Mouse (Mus musculus): ENCODE measurements around the gene Cyp4v3. TPM values are rescaled to one million over a fixed set of nuclear protein-coding genes. Genes with fewer than 3 reads are reported as not detected.

Gene Cyp4v3
- polyA plus RNA-seq, 1 experiment from 2014 or later = 8.0 TPM

GRCm38 (mm10) chr8:45274317-45274716 is 58.7 kb downstream of the Cyp4v3 start:
- no peaks in the 10 kb centered on the region for H3K9me3 ChIP-seq (ENCODE audit: low read length)
- H3K4me3 ChIP-seq (ENCODE audit: low read depth, low read length) = no peak overlapping the region
- H3K4me2 ChIP-seq (ENCODE audit: low read depth, low read length) = no peak overlapping the region
- WGBS (ENCODE audit: insufficient replicate concordance) = 74% methylated on average over 4 of the region's 4 CpGs
- ATAC-seq (no peak), DNase-seq (no peak)
- no peak overlapping the region for H3K27ac ChIP-seq (ENCODE audit: low read depth)
- TF ChIP-seq EP300 (IDR thresholded peaks at IDR 0.05; ENCODE audit: low read depth) = no peak
- TF ChIP-seq CTCF (IDR thresholded peaks at IDR 0.05; ENCODE audit: low read depth) = no peak
- H3K36me3 ChIP-seq (replicated peaks; ENCODE audit: insufficient read depth, low read length) = peaks cover 12% of the 10 kb centered on the region; the same call in 1 of the 2 replicates
- H3K9ac ChIP-seq (replicated peaks) = no peak overlapping the region
- no peaks in the 10 kb centered on the region for H3K4me1 ChIP-seq (ENCODE audit: insufficient read depth)
- H3K27me3 ChIP-seq (ENCODE audit: insufficient read depth, low read length) = no peaks in the 10 kb centered on the region

- no peak overlapping the region for H3K4me3 ChIP-seq (ENCODE audit: low read depth, low read length)
Measured at GRCm38 (mm10) chr8:45269056-45269455, 64.0 kb downstream of the Cyp4v3 start.

GRCm38 (mm10) chr8:45268485-45268884 is 64.5 kb downstream of the Cyp4v3 start:
- DNase-seq (no peak), ATAC-seq (no peak)
- no peak overlapping the region for H3K4me2 ChIP-seq (ENCODE audit: low read depth, low read length)
- no peaks in the 10 kb centered on the region for H3K27me3 ChIP-seq (ENCODE audit: insufficient read depth, low read length)
- H3K36me3 ChIP-seq (replicated peaks; ENCODE audit: insufficient read depth, low read length) = 0 out of 2 replicates have a peak, but pooled peaks cover 5% of the 10 kb centered on the region
- H3K4me1 ChIP-seq (ENCODE audit: insufficient read depth) = peaks cover 17% of the 10 kb centered on the region
- no peak overlapping the region for H3K27ac ChIP-seq (ENCODE audit: low read depth)
- H3K9ac ChIP-seq (replicated peaks) = no peak overlapping the region
- H3K9me3 ChIP-seq (ENCODE audit: low read length) = no peaks in the 10 kb centered on the region
- TF ChIP-seq EP300 (IDR thresholded peaks at IDR 0.05; ENCODE audit: low read depth) = no peak
- no peak for TF ChIP-seq CTCF (IDR thresholded peaks at IDR 0.05; ENCODE audit: low read depth)
- H3K4me3 ChIP-seq (ENCODE audit: low read depth, low read length) = no peak overlapping the region

More at GRCm38 (mm10) chr8:45269056-45269455, 64.0 kb downstream of the Cyp4v3 start:
- DNase-seq (no peak), ATAC-seq (no peak)
- Histone ChIP-seq H3K27ac (ENCODE audit: low read depth) (no peak overlapping the region), H3K27me3 (ENCODE audit: insufficient read depth, low read length) (no peaks in the 10 kb centered on the region), H3K4me1 (ENCODE audit: insufficient read depth) (peaks cover 17% of the 10 kb centered on the region), H3K36me3 (replicated peaks; ENCODE audit: insufficient read depth, low read length) (0 out of 2 replicates have a peak, but pooled peaks cover 5% of the 10 kb centered on the region), H3K9ac (replicated peaks) (no peak overlapping the region), H3K4me2 (ENCODE audit: low read depth, low read length) (no peak overlapping the region), H3K9me3 (ENCODE audit: low read length) (no peaks in the 10 kb centered on the region)
- no peak for TF ChIP-seq EP300 (IDR thresholded peaks at IDR 0.05; ENCODE audit: low read depth)
- TF ChIP-seq CTCF (IDR thresholded peaks at IDR 0.05; ENCODE audit: low read depth) = no peak

GRCm38 (mm10) chr8:45267611-45268391 is 65.2 kb downstream of the Cyp4v3 start:
- Histone ChIP-seq H3K4me3 (ENCODE audit: low read depth, low read length) (no peak overlapping the region), H3K4me2 (ENCODE audit: low read depth, low read length) (no peak overlapping the region), H3K9ac (replicated peaks) (no peak overlapping the region), H3K27me3 (ENCODE audit: insufficient read depth, low read length) (no peaks in the 10 kb centered on the region), H3K4me1 (ENCODE audit: insufficient read depth) (peaks cover 17% of the 10 kb centered on the region), H3K27ac (ENCODE audit: low read depth) (peak overlapping the region; percentile 86), H3K36me3 (replicated peaks; ENCODE audit: insufficient read depth, low read length) (0 out of 2 replicates have a peak, but pooled peaks cover 2% of the 10 kb centered on the region), H3K9me3 (ENCODE audit: low read length) (no peaks in the 10 kb centered on the region)
- no peak for ATAC-seq
- 65% methylated on average over 4 of the region's 4 CpGs for WGBS (ENCODE audit: insufficient replicate concordance)
- no peak for DNase-seq
- TF ChIP-seq EP300 (IDR thresholded peaks at IDR 0.05; ENCODE audit: low read depth) = no peak
- TF ChIP-seq CTCF (IDR thresholded peaks at IDR 0.05; ENCODE audit: low read depth) = no peak

- Histone ChIP-seq H3K4me3 (ENCODE audit: low read depth, low read length) (no peak overlapping the region), H3K4me1 (ENCODE audit: insufficient read depth) (peaks cover 17% of the 10 kb centered on the region), H3K36me3 (replicated peaks; ENCODE audit: insufficient read depth, low read length) (0 out of 2 replicates have a peak, but pooled peaks cover 2% of the 10 kb centered on the region), H3K27me3 (ENCODE audit: insufficient read depth, low read length) (no peaks in the 10 kb centered on the region), H3K9ac (replicated peaks) (no peak overlapping the region), H3K9me3 (ENCODE audit: low read length) (no peaks in the 10 kb centered on the region), H3K4me2 (ENCODE audit: low read depth, low read length) (no peak overlapping the region), H3K27ac (ENCODE audit: low read depth) (peak overlapping the region; percentile 86)
- TF ChIP-seq EP300 (IDR thresholded peaks at IDR 0.05; ENCODE audit: low read depth) = no peak
- no peak for TF ChIP-seq CTCF (IDR thresholded peaks at IDR 0.05; ENCODE audit: low read depth)
- WGBS (ENCODE audit: insufficient replicate concordance) = 68% methylated on average over 8 of the region's 8 CpGs
- ATAC-seq = no peak
- DNase-seq = no peak
Measured at GRCm38 (mm10) chr8:45266993-45267392, 66.0 kb downstream of the Cyp4v3 start.

GRCm38 (mm10) chr8:45264918-45265317 is 68.1 kb downstream of the Cyp4v3 start:
- H3K4me2 ChIP-seq (ENCODE audit: low read depth, low read length) = no peak overlapping the region
- no peaks in the 10 kb centered on the region for H3K36me3 ChIP-seq (replicated peaks; ENCODE audit: insufficient read depth, low read length)
- no peaks in the 10 kb centered on the region for H3K9me3 ChIP-seq (ENCODE audit: low read length)
- no peak overlapping the region for H3K9ac ChIP-seq (replicated peaks)
- H3K27ac ChIP-seq (ENCODE audit: low read depth) = peak overlapping the region; percentile 92
- peaks cover 17% of the 10 kb centered on the region for H3K4me1 ChIP-seq (ENCODE audit: insufficient read depth)
- DNase-seq (peak; percentile 36), ATAC-seq (peak; percentile 81)
- WGBS (ENCODE audit: insufficient replicate concordance) = 40% methylated on average over 4 of the region's 4 CpGs
- no peaks in the 10 kb centered on the region for H3K27me3 ChIP-seq (ENCODE audit: insufficient read depth, low read length)
- H3K4me3 ChIP-seq (ENCODE audit: low read depth, low read length) = no peak overlapping the region
- TF ChIP-seq CTCF (IDR thresholded peaks at IDR 0.05; ENCODE audit: low read depth) (no peak), EP300 (IDR thresholded peaks at IDR 0.05; ENCODE audit: low read depth) (no peak; the same call in 1 of the 2 replicates)

Measured in liver, postnatal 0 days (tissue).